Mouse (Mus musculus): Measurements from ENCODE around the gene Ctnnd2.

GRCm38 (mm10) chr15:30562375-30562774 lies 390.0 kb downstream of the Ctnnd2 start:
- TF ChIP-seq POLR2A (IDR thresholded peaks at IDR 0.05; ENCODE audit: borderline replicate concordance, extremely low read depth, low read depth, low read length) (no peak), CTCF (IDR thresholded peaks at IDR 0.05; ENCODE audit: insufficient read depth, low read length) (no peak)

Measured in lung, adult 2 months (tissue).